Mouse (Mus musculus): ENCODE data around the gene Fgfr2. TPM values are rescaled to one million over a fixed set of nuclear protein-coding genes. Genes with fewer than 3 reads are reported as not detected.
"Not testable (repeated sequence)": the region's sequence is repeated elsewhere in the genome, so short reads cannot be mapped to it uniquely, and the experiment has no call there.

Gene Fgfr2
- polyA plus RNA-seq, 1 experiment from 2014 or later: 110 TPM

- no peak overlapping the region for H3K4me2 ChIP-seq (replicated peaks; ENCODE audit: low read depth, low read length)
- no peak for ATAC-seq
- H3K9me3 ChIP-seq (ENCODE audit: low read length): no peaks in the 10 kb centered on the region
- no peaks in the 10 kb centered on the region for H3K27me3 ChIP-seq (replicated peaks; ENCODE audit: insufficient read depth, low read length)
- TF ChIP-seq EP300 (IDR thresholded peaks at IDR 0.05) (no peak), CTCF (IDR thresholded peaks at IDR 0.05) (peak; percentile 62)
- H3K27ac ChIP-seq (ENCODE audit: low read length): no peak overlapping the region
- no peak overlapping the region for H3K9ac ChIP-seq (replicated peaks; ENCODE audit: low read depth)
- H3K4me3 ChIP-seq (ENCODE audit: low read depth, low read length): no peak overlapping the region
- no peaks in the 10 kb centered on the region for H3K4me1 ChIP-seq (ENCODE audit: insufficient read depth, low read depth, low read length)
- DNase-seq (ENCODE audit: low spot score): no peak
- WGBS: 0% methylated on average over 1 of the region's 1 CpGs
- no peaks in the 10 kb centered on the region for H3K36me3 ChIP-seq (ENCODE audit: insufficient read depth, low read length)
Observed at GRCm38 (mm10) chr7:131075956-131076355, 2047.2 kb downstream of the Fgfr2 start.

GRCm38 (mm10) chr7:131074098-131074497 is 2049.1 kb downstream of the Fgfr2 start:
- not testable (repeated sequence) for H3K4me2 ChIP-seq (replicated peaks; ENCODE audit: low read depth, low read length); DNase-seq (ENCODE audit: low spot score); H3K9me3 ChIP-seq (ENCODE audit: low read length); H3K27ac ChIP-seq (ENCODE audit: low read length); H3K4me1 ChIP-seq (ENCODE audit: insufficient read depth, low read depth, low read length); H3K36me3 ChIP-seq (ENCODE audit: insufficient read depth, low read length); H3K9ac ChIP-seq (replicated peaks; ENCODE audit: low read depth); H3K27me3 ChIP-seq (replicated peaks; ENCODE audit: insufficient read depth, low read length); ATAC-seq; H3K4me3 ChIP-seq (ENCODE audit: low read depth, low read length)
- 66% methylated on average over 6 of the region's 6 CpGs for WGBS

- H3K4me1 ChIP-seq (ENCODE audit: insufficient read depth, low read depth, low read length); H3K27me3 ChIP-seq (replicated peaks; ENCODE audit: insufficient read depth, low read length); H3K9ac ChIP-seq (replicated peaks; ENCODE audit: low read depth); DNase-seq (ENCODE audit: low spot score); H3K36me3 ChIP-seq (ENCODE audit: insufficient read depth, low read length); ATAC-seq; H3K9me3 ChIP-seq (ENCODE audit: low read length); H3K27ac ChIP-seq (ENCODE audit: low read length); H3K4me3 ChIP-seq (ENCODE audit: low read depth, low read length); H3K4me2 ChIP-seq (replicated peaks; ENCODE audit: low read depth, low read length): not testable (repeated sequence)
- 73% methylated on average over 3 of the region's 3 CpGs for WGBS
Observed at GRCm38 (mm10) chr7:131073476-131073875, 2049.7 kb downstream of the Fgfr2 start.

- H3K9me3 ChIP-seq (ENCODE audit: low read length); H3K36me3 ChIP-seq (ENCODE audit: insufficient read depth, low read length); DNase-seq (ENCODE audit: low spot score); H3K4me1 ChIP-seq (ENCODE audit: insufficient read depth, low read depth, low read length); H3K4me3 ChIP-seq (ENCODE audit: low read depth, low read length); H3K4me2 ChIP-seq (replicated peaks; ENCODE audit: low read depth, low read length); H3K27ac ChIP-seq (ENCODE audit: low read length); ATAC-seq; H3K9ac ChIP-seq (replicated peaks; ENCODE audit: low read depth); H3K27me3 ChIP-seq (replicated peaks; ENCODE audit: insufficient read depth, low read length): not testable (repeated sequence)
- TF ChIP-seq CTCF (IDR thresholded peaks at IDR 0.05): peak; percentile 62
- WGBS: 0% methylated on average over 1 of the region's 1 CpGs
Observed at GRCm38 (mm10) chr7:131068191-131068590, 2055.0 kb downstream of the Fgfr2 start.

GRCm38 (mm10) chr7:131062541-131062940 is 2060.6 kb downstream of the Fgfr2 start:
- ATAC-seq (no peak), DNase-seq (ENCODE audit: low spot score) (no peak)
- no peaks in the 10 kb centered on the region for H3K27me3 ChIP-seq (replicated peaks; ENCODE audit: insufficient read depth, low read length)
- no peaks in the 10 kb centered on the region for H3K36me3 ChIP-seq (ENCODE audit: insufficient read depth, low read length)
- TF ChIP-seq CTCF (IDR thresholded peaks at IDR 0.05): peak; percentile 40; the same call in 1 of the 2 replicates
- no peak for TF ChIP-seq EP300 (IDR thresholded peaks at IDR 0.05)
- 86% methylated on average over 2 of the region's 2 CpGs for WGBS
- no peak overlapping the region for H3K4me2 ChIP-seq (replicated peaks; ENCODE audit: low read depth, low read length)
- no peak overlapping the region for H3K4me3 ChIP-seq (ENCODE audit: low read depth, low read length)
- H3K9me3 ChIP-seq (ENCODE audit: low read length): no peaks in the 10 kb centered on the region
- H3K27ac ChIP-seq (ENCODE audit: low read length): no peak overlapping the region
- H3K9ac ChIP-seq (replicated peaks; ENCODE audit: low read depth): no peak overlapping the region
- no peaks in the 10 kb centered on the region for H3K4me1 ChIP-seq (ENCODE audit: insufficient read depth, low read depth, low read length)

GRCm38 (mm10) chr7:131059808-131060207 is 2063.3 kb downstream of the Fgfr2 start:
- H3K27me3 ChIP-seq (replicated peaks; ENCODE audit: insufficient read depth, low read length); H3K36me3 ChIP-seq (ENCODE audit: insufficient read depth, low read length); H3K9ac ChIP-seq (replicated peaks; ENCODE audit: low read depth); H3K4me3 ChIP-seq (ENCODE audit: low read depth, low read length); H3K4me2 ChIP-seq (replicated peaks; ENCODE audit: low read depth, low read length); ATAC-seq; H3K27ac ChIP-seq (ENCODE audit: low read length); H3K9me3 ChIP-seq (ENCODE audit: low read length); H3K4me1 ChIP-seq (ENCODE audit: insufficient read depth, low read depth, low read length): not testable (repeated sequence)
- TF ChIP-seq CTCF (IDR thresholded peaks at IDR 0.05): peak; percentile 57
- DNase-seq (ENCODE audit: low spot score): peak; percentile 12
- WGBS: 54% methylated on average over 2 of the region's 2 CpGs

- H3K27ac ChIP-seq (ENCODE audit: low read length); DNase-seq (ENCODE audit: low spot score); H3K4me1 ChIP-seq (ENCODE audit: insufficient read depth, low read depth, low read length); H3K9me3 ChIP-seq (ENCODE audit: low read length); ATAC-seq; H3K27me3 ChIP-seq (replicated peaks; ENCODE audit: insufficient read depth, low read length); H3K9ac ChIP-seq (replicated peaks; ENCODE audit: low read depth); H3K4me2 ChIP-seq (replicated peaks; ENCODE audit: low read depth, low read length); H3K4me3 ChIP-seq (ENCODE audit: low read depth, low read length); H3K36me3 ChIP-seq (ENCODE audit: insufficient read depth, low read length): not testable (repeated sequence)
- WGBS: 70% methylated on average over 9 of the region's 9 CpGs
Observed at GRCm38 (mm10) chr7:131057918-131058317, 2065.2 kb downstream of the Fgfr2 start.
